Mouse (Mus musculus) embryonic fibroblast, embryonic 13.5 days (primary cell): ENCODE measurements at regions not wholly inside any gene's neighbourhood (a gene's known extent, or its start where the extent isn't known, plus 50 kb on each side); places are given as distances from the start of the nearest gene placed in this dataset.
"Not testable (repeated sequence)": the region's sequence is repeated elsewhere in the genome, so short reads cannot be mapped to it uniquely, and the experiment has no call there.

Experiments used
- H3K27ac ChIP-seq: 2 replicates; pipeline ENCODE4 v1.5.1; 2012; ENCODE audit warnings: low read length, control low read depth, inconsistent platforms; ENCODE audit not compliant: insufficient read depth
- H3K4me1 ChIP-seq: 2 replicates; pipeline ENCODE4 v1.6.1; 2011; ENCODE audit warnings: low read length; ENCODE audit not compliant: control insufficient read depth, insufficient read depth
- H3K4me3 ChIP-seq: 2 replicates; pipeline ENCODE4 v1.5.1; 2011; ENCODE audit warnings: mild to moderate bottlenecking, control low read depth, low read length; ENCODE audit not compliant: insufficient read depth
- CTCF ChIP-seq: IDR thresholded peaks from 2 replicates; pipeline ENCODE4 v1.5.1; 2011; ENCODE audit warnings: mild to moderate bottlenecking, control low read depth, low read length, moderate library complexity, borderline replicate concordance; ENCODE audit not compliant: insufficient read depth
- POLR2A ChIP-seq: IDR thresholded peaks from 2 replicates; pipeline ENCODE4 v1.6.1; 2011; ENCODE audit warnings: low read depth, mild to moderate bottlenecking, control low read depth, low read length, moderate library complexity

- H3K4me1 ChIP-seq, result no peaks in the 10 kb centered on the region; the same call in 1 of the 2 replicates
- H3K27ac ChIP-seq, result 0 out of 2 replicates have a peak overlapping the region, but pooled peaks have one; percentile 14
- no peak overlapping the region for H3K4me3 ChIP-seq
Measured at GRCm38 (mm10) chr3:38261326-38262075, 223.1 kb downstream of the Ankrd50 start.

GRCm38 (mm10) chr3:38259223-38259622, 225.4 kb downstream of the Ankrd50 start:
- H3K27ac ChIP-seq, H3K4me1 ChIP-seq, H3K4me3 ChIP-seq: not testable (repeated sequence)

More at GRCm38 (mm10) chr3:38261326-38262075, 223.1 kb downstream of the Ankrd50 start:
- no peak for TF ChIP-seq POLR2A
- no peak for TF ChIP-seq CTCF

- no peak overlapping the region for H3K27ac ChIP-seq
- no peak overlapping the region for H3K4me3 ChIP-seq
- TF ChIP-seq CTCF, result no peak
- TF ChIP-seq POLR2A, result no peak
- peaks cover 11% of the 10 kb centered on the region for H3K4me1 ChIP-seq
Measured at GRCm38 (mm10) chr3:38257843-38258290, 226.8 kb downstream of the Ankrd50 start.

- Histone ChIP-seq H3K4me1 (peaks cover 11% of the 10 kb centered on the region), H3K27ac (no peak overlapping the region), H3K4me3 (no peak overlapping the region)
- TF ChIP-seq POLR2A (no peak), CTCF (no peak)
Measured at GRCm38 (mm10) chr3:38257076-38257842, 227.4 kb downstream of the Ankrd50 start.

- peaks cover 11% of the 10 kb centered on the region for H3K4me1 ChIP-seq
- H3K4me3 ChIP-seq, result no peak overlapping the region
- TF ChIP-seq CTCF, result peak; percentile 25; the same call in 1 of the 2 replicates
- no peak for TF ChIP-seq POLR2A
- peak overlapping the region; percentile 79 for H3K27ac ChIP-seq
Measured at GRCm38 (mm10) chr3:38255674-38256073, 229.0 kb downstream of the Ankrd50 start.

- H3K4me1 ChIP-seq, result peaks cover 11% of the 10 kb centered on the region
- TF ChIP-seq POLR2A (no peak), CTCF (no peak)
- no peak overlapping the region for H3K4me3 ChIP-seq
- peak overlapping the region; percentile 95 for H3K27ac ChIP-seq
Measured at GRCm38 (mm10) chr3:38254896-38255295, 229.7 kb downstream of the Ankrd50 start.

- H3K4me1 ChIP-seq, result peaks cover 11% of the 10 kb centered on the region; the same call in 1 of the 2 replicates
- H3K4me3 ChIP-seq, result no peak overlapping the region
- H3K27ac ChIP-seq, result no peak overlapping the region
- TF ChIP-seq CTCF (no peak), POLR2A (no peak)
Measured at GRCm38 (mm10) chr3:38251592-38251991, 233.1 kb downstream of the Ankrd50 start.

- no peak overlapping the region for H3K4me3 ChIP-seq
- no peak overlapping the region for H3K27ac ChIP-seq
- peaks cover 11% of the 10 kb centered on the region; the same call in 1 of the 2 replicates for H3K4me1 ChIP-seq
- no peak for TF ChIP-seq CTCF
- TF ChIP-seq POLR2A, result no peak
Measured at GRCm38 (mm10) chr3:38250552-38250951, 234.1 kb downstream of the Ankrd50 start.

GRCm38 (mm10) chr3:38248941-38249340, 235.7 kb downstream of the Ankrd50 start:
- Histone ChIP-seq H3K4me1 (peaks cover 5% of the 10 kb centered on the region; the same call in 1 of the 2 replicates), H3K27ac (no peak overlapping the region), H3K4me3 (no peak overlapping the region)
- TF ChIP-seq CTCF, result no peak
- no peak for TF ChIP-seq POLR2A

- TF ChIP-seq POLR2A, result no peak
- no peak for TF ChIP-seq CTCF
- Histone ChIP-seq H3K4me3 (no peak overlapping the region), H3K4me1 (no peaks in the 10 kb centered on the region), H3K27ac (no peak overlapping the region)
Measured at GRCm38 (mm10) chr3:38246439-38246838, 238.2 kb downstream of the Ankrd50 start.
